Mouse (Mus musculus): ENCODE data around the gene Crkl.
A peak's percentile ranks its signal among the peaks of the same experiment; 100 is the strongest.

The Crkl gene

DNA sequence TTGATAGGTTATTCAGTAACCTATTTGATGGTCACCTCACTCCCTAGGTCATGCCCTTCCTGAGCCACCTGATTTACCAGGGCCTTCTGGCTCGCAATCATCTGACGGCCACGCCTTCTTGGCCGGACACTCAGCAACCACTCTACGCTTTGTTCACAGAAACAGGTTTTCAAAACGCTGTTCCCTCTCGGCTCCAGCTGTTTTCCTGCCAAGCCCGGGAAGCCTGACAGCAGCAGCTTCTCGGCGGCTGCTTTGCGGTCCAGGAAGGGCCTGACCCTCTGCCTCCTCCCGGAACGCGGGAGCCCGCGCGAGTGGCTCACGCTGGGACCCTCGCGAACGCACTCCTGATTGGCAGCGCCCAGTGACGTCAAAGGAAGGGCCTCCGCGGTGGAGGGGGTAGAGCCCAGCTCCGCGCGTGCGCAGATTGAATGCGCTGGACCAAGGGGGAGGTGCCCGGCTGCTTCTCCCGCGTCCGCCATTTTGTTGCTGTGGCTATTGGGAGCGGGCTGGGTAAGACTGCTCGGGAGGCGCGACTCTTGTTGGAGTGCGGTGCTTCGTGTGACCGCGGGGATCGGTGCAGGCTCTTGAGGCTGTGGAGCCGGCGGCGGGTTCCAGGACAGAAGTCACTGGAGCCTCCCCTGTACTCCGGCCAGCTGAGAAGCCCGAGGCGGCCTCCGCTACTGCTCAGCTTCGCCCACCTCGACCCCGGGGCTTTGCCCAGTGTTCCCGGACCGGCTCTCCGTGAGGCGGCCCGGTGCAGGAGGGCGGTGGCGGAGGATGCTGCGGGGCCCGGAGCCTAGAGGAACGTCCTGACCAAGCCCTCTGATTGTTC, at the start of gene Crkl:
Crkl (plus strand) TSS at position 447 of the 832 bp plus-strand sequence.
- DNase-seq (ENCODE audit: extremely low read depth, low read depth, low spot score): no peak

DNA sequence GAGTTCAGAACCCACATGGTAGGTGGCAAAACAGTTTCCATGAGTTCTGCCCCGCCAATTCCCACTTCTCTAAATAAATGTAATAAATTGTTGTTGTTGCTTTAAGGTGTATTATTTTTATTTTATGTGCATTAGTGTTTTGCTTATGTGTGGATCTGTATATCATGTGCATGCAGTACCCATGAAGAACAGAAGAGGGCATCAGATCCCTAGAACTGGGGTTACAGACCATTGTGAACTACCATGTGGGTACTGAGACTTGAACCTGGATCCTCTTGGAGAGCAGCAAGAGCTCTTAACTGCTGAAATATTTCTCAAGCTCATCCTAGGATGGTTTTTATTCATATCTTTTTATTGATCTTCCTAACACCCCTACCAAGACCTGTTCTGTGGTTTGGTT, 48.9 kb upstream of the Crkl start:
- DNase-seq (ENCODE audit: extremely low read depth, low read depth, low spot score): no peak

GRCm38 (mm10) chr16:17405271-17405696, 46.5 kb upstream of the Crkl start:
- DNase-seq (ENCODE audit: extremely low read depth, low read depth, low spot score): no peak

- peak; percentile 42 for DNase-seq (ENCODE audit: extremely low read depth, low read depth, low spot score)
Measured at GRCm38 (mm10) chr16:17405736-17406443, 45.9 kb upstream of the Crkl start, which contains the start of the genes Snap29 and Pi4ka. Gene Snap29 (plus strand): TSS chr16:17405986. Gene Pi4ka (minus strand): TSS chr16:17406314.

- no peak for DNase-seq (ENCODE audit: extremely low read depth, low read depth, low spot score)
Measured at GRCm38 (mm10) chr16:17406512-17407231, 45.1 kb upstream of the Crkl start.

DNA sequence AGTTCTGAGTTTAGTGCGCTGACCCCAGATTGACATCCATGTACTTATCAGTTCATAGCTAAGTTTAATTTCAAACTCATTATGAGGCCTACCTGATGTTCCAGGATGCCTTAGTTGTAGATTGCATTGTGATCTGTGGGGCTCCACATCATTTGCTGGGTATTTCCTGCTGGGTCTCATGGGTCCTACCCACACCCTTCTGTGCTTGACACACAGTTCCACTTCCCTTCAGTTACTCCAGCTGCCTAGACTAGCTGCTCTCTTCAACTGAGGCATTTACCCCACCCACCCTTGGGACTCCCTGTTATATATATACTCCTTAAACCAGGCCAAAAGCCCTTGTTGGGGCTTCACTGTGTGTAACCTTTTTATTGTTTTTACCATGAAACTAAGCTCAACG, 42.7 kb upstream of the Crkl start:
- DNase-seq (ENCODE audit: extremely low read depth, low read depth, low spot score): no peak

DNA sequence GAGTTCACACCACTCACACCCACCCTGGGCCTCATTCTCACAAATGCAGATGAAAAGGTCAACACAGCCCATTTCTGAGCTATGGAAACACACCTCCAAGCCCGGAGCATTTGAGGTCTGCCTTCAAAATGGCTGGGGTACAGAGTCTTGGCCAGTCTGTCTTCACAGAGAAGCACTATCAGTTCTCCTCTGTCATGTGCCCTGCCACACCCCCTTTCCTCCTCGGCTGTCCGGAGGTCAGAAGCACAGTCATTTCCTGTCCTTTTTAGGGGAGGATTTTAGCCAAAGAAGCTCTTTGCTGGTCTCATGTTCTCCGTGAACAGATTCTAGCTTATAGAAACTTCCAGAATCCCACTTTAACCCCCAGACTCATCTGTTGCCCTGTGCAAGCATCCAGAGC, 41.6 kb upstream of the Crkl start:
- no peak for DNase-seq (ENCODE audit: extremely low read depth, low read depth, low spot score)

DNA sequence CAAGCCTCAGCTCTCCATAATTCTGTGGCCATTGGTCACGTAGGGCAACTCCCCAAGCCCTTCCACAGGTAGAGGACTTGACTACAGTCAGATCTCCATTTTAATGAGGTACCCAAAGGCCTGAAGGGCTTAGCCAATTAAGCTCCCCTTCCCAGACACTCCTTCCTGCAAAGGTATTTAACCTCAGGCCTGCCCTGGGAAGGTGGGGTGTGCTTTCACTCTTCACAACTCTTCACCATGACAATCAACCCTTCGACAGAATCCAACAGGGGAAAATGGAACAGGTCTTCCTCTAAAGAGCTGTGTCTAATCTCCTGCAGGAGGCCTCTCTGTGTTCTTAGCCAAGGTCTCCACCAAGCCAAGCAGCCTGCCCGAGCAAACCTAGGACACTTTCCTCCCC, 28.8 kb upstream of the Crkl start:
- no peak for DNase-seq (ENCODE audit: extremely low read depth, low read depth, low spot score)

DNA sequence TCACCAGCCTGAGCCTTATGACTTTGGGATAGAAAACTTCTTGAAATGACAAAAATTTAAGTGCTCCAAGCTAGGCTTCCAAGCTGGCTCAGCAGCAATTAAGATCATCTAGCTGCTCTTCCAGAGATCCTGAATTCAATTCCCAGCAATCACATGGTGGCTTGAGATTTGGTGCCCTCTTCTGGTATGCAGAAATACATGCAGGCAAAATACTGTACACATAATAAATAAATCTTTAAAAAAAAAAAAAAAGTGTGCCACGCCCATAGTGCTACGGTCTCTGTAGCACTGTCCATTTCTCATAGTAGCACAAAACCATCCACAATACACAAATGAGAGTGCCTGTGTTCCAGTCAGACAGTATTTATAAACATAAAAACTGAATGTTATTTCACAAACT, 19.2 kb upstream of the Crkl start:
- no peak for DNase-seq (ENCODE audit: extremely low read depth, low read depth, low spot score)

- DNase-seq (ENCODE audit: extremely low read depth, low read depth, low spot score): no peak
Measured at GRCm38 (mm10) chr16:17452373-17452715, 557 bp downstream of the Crkl start.

GRCm38 (mm10) chr16:17456901-17457300, 5.1 kb downstream of the Crkl start:
- no peak for DNase-seq (ENCODE audit: extremely low read depth, low read depth, low spot score)

- peak; percentile 19 for DNase-seq (ENCODE audit: extremely low read depth, low read depth, low spot score)
Measured at GRCm38 (mm10) chr16:17460254-17460653, 8.5 kb downstream of the Crkl start.

DNA sequence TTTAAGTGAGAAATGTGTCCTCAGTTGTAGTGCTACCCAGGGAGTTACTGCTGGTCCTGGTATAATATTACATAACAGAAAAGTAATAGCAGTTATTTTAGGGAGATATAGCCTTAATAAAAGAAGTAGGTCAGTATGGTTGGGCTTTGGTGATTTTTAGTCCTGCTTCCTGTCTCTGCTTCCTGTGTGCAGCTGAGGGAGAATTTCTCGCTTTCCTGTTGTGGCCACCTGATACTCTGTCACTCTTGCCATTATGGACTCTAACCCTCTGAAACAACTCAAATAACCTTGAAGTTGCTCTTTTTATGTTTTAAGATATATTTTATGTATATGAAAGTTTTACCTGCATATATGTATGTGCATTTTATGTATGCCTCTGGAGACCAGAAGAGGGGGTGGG, 9.8 kb downstream of the Crkl start:
- DNase-seq (ENCODE audit: extremely low read depth, low read depth, low spot score): no peak

- DNase-seq (ENCODE audit: extremely low read depth, low read depth, low spot score): no peak
Measured at GRCm38 (mm10) chr16:17463184-17463583, 11.4 kb downstream of the Crkl start.

DNA sequence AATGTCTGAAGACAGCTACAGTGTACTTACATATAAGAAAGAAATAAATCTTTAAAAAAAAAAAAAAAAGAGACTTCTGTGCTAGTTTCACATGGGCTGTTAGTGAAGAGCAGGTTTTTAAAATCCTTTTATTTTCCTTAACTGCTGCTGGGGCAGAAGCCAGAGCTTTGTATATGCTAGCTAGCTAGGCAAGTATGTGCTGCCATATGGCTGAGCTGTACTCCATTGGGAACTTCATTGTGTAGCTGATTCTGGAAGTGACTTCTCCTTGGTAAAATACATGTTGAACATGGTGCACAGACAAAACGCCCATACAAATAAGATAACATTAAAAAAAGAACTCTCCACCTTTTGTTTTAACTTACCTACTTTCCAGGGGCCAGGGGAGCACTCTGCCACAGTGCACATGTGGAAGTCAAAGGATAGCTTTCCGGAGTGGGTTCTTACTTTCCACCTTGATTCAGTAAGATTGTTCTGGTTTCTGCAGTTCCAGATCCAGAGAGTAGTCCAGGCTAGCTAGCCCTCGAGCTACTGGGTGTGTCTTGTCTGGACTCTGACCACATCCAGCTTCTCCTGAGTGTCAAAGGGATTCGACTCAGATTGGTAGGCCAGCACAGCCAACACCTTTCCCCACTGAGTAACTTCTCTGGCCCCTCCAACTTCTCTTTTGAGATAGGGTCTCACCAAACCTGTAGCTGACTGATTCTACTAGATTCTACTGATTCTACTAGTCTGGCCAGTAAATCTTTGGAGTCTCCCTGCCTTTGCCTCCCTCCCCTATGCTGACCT, 15.3 kb downstream of the Crkl start:
- no peak for DNase-seq (ENCODE audit: extremely low read depth, low read depth, low spot score)

DNA sequence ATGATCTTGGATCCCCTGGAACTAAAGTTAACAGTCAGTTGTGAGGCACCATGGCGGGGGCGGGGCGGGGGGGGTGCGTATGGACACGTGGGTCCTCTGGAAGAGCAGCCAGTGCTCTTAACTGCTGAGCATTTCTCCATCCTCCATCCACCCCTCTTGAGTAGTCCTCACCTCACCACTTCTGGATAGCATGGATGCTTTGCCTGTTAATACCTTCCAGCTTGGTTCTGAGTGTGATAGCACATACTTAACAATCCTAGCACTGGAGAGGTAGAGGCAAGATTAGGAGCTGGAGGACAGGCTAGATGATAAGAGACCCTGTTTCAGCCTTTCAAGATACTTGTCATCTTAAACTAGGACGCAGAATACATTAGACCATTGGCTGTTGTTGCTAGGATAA, 20.7 kb downstream of the Crkl start:
- DNase-seq (ENCODE audit: extremely low read depth, low read depth, low spot score): no peak

- DNase-seq (ENCODE audit: extremely low read depth, low read depth, low spot score): no peak
Measured at GRCm38 (mm10) chr16:17474091-17474490, 22.3 kb downstream of the Crkl start.

- no peak for DNase-seq (ENCODE audit: extremely low read depth, low read depth, low spot score)
Measured at GRCm38 (mm10) chr16:17474761-17475160, 23.0 kb downstream of the Crkl start.

GRCm38 (mm10) chr16:17475326-17475725, 23.5 kb downstream of the Crkl start:
- no peak for DNase-seq (ENCODE audit: extremely low read depth, low read depth, low spot score)

GRCm38 (mm10) chr16:17478331-17478943, 26.6 kb downstream of the Crkl start:
- no peak for DNase-seq (ENCODE audit: extremely low read depth, low read depth, low spot score)

Data from fat pad, adult 2 months (tissue).